Mouse (Mus musculus) hindbrain, embryonic 14.5 days (tissue): ENCODE data around the gene Slc9a3. TPM values are rescaled to one million over a fixed set of nuclear protein-coding genes. Genes with fewer than 3 reads are reported as not detected.
A peak's percentile ranks its signal among the peaks of the same experiment; 100 is the strongest.

Experiments
- ATAC-seq: fragments of 200-750 bp; cut with Nextera tagmentation; 2 replicates; pipeline ENCODE4 v1.8.0; 2017; ENCODE audit warnings: moderate number of reproducible peaks, mild to moderate bottlenecking, moderate TSS enrichment, moderate library complexity; ENCODE audit not compliant: low FRiP score
- DNase-seq: peaks from one replicate; pipeline ENCODE4 v3.0.0-alpha.2; 2015; ENCODE audit warnings: low spot score
- H3K27ac ChIP-seq: fragments of 300-500 bp; sonication (generic); 2 replicates; pipeline ENCODE4 v1.5.1; 2014; ENCODE audit warnings: mild to moderate bottlenecking, moderate library complexity
- H3K27me3 ChIP-seq: fragments of 300-500 bp; sonication (generic); 2 replicates; pipeline ENCODE4 v1.6.1; 2014; ENCODE audit warnings: mild to moderate bottlenecking, low read length, mixed read lengths; ENCODE audit not compliant: control insufficient read depth, insufficient read depth
- H3K36me3 ChIP-seq: fragments of 300-500 bp; sonication (generic); replicated peaks from 2 replicates; pipeline ENCODE4 v1.6.1; 2014; ENCODE audit not compliant: control insufficient read depth, insufficient read depth
- H3K4me1 ChIP-seq: fragments of 300-500 bp; sonication (generic); replicated peaks from 2 replicates; pipeline ENCODE4 v1.6.1; 2014; ENCODE audit warnings: antibody characterized with exemption, low read length, mixed read lengths; ENCODE audit not compliant: control insufficient read depth, insufficient read depth
- H3K4me2 ChIP-seq: fragments of 300-500 bp; sonication (generic); replicated peaks from 2 replicates; pipeline ENCODE4 v1.6.1; 2014; ENCODE audit warnings: mild to moderate bottlenecking, moderate library complexity
- H3K4me3 ChIP-seq: fragments of 300-500 bp; sonication (generic); replicated peaks from 2 replicates; pipeline ENCODE4 v1.5.1; 2014; ENCODE audit warnings: mild to moderate bottlenecking, low read length
- H3K9ac ChIP-seq: fragments of 300-500 bp; sonication (generic); 2 replicates; pipeline ENCODE4 v1.6.1; 2014
- H3K9me3 ChIP-seq: fragments of 300-500 bp; sonication (generic); 2 replicates; pipeline ENCODE4 v1.6.1; 2016; ENCODE audit warnings: low read length; ENCODE audit not compliant: control insufficient read depth
- WGBS: fragments of 180-500 bp; shearing (Covaris S2); extraction: QIAGEN DNeasy Blood & Tissue Kit; methylation state at CpG from one replicate; pipeline ENCODE4 v1.1.7; 2014; 5-methylcytosine and 5-hydroxymethylcytosine counted together
- polyA plus RNA-seq: library from polyadenylated mRNA; unstranded; fragments of >200 nt; fragmentation: Nextera tagmentation; extraction: Ambion mirVana; gene quantifications from 2 replicates; pipeline ENCODE4 v1.2.1, GENCODE M21; 2014

Slc9a3 gene
- polyA plus RNA-seq, 1 experiment from 2014 or later = 0.46 TPM

- no peak overlapping the region for H3K9ac ChIP-seq
- H3K36me3 ChIP-seq = no peaks in the 10 kb centered on the region
- H3K4me3 ChIP-seq = no peak overlapping the region
- no peak overlapping the region for H3K27ac ChIP-seq
- WGBS = 87% methylated on average over 7 of the region's 7 CpGs
- no peaks in the 10 kb centered on the region for H3K4me1 ChIP-seq
- H3K4me2 ChIP-seq = no peak overlapping the region
- H3K27me3 ChIP-seq = no peaks in the 10 kb centered on the region
- DNase-seq (no peak), ATAC-seq (no peak)
- no peaks in the 10 kb centered on the region for H3K9me3 ChIP-seq
Observed at GRCm38 (mm10) chr13:74104417-74104816, 16.8 kb upstream of the Slc9a3 start.

GRCm38 (mm10) chr13:74107410-74107809 lies 13.8 kb upstream of the Slc9a3 start:
- Histone ChIP-seq H3K4me3 (no peak overlapping the region), H3K36me3 (no peaks in the 10 kb centered on the region), H3K9me3 (no peaks in the 10 kb centered on the region), H3K9ac (no peak overlapping the region), H3K4me2 (no peak overlapping the region), H3K27me3 (no peaks in the 10 kb centered on the region), H3K27ac (no peak overlapping the region), H3K4me1 (no peaks in the 10 kb centered on the region)
- 86% methylated on average over 2 of the region's 2 CpGs for WGBS
- DNase-seq (no peak), ATAC-seq (no peak)

- H3K4me2 ChIP-seq = no peak overlapping the region
- no peak overlapping the region for H3K27ac ChIP-seq
- H3K27me3 ChIP-seq = no peaks in the 10 kb centered on the region
- WGBS = 70% methylated on average over 4 of the region's 4 CpGs
- H3K36me3 ChIP-seq = no peaks in the 10 kb centered on the region
- no peaks in the 10 kb centered on the region for H3K9me3 ChIP-seq
- H3K4me3 ChIP-seq = no peak overlapping the region
- H3K9ac ChIP-seq = no peak overlapping the region
- no peak for ATAC-seq
- H3K4me1 ChIP-seq = 0 out of 2 replicates have a peak, but pooled peaks cover 5% of the 10 kb centered on the region
- DNase-seq = no peak
Observed at GRCm38 (mm10) chr13:74112593-74112992, 8.7 kb upstream of the Slc9a3 start.

GRCm38 (mm10) chr13:74113626-74114191 lies 7.5 kb upstream of the Slc9a3 start:
- WGBS = 58% methylated on average over 6 of the region's 6 CpGs
- no peaks in the 10 kb centered on the region for H3K36me3 ChIP-seq
- ATAC-seq (peak; percentile 66; the same call in 1 of the 2 replicates), DNase-seq (no peak)
- no peak overlapping the region for H3K4me2 ChIP-seq
- no peak overlapping the region for H3K4me3 ChIP-seq
- no peak overlapping the region for H3K9ac ChIP-seq
- no peaks in the 10 kb centered on the region for H3K27me3 ChIP-seq
- H3K27ac ChIP-seq = no peak overlapping the region
- H3K4me1 ChIP-seq = 0 out of 2 replicates have a peak, but pooled peaks cover 5% of the 10 kb centered on the region
- no peaks in the 10 kb centered on the region for H3K9me3 ChIP-seq

GRCm38 (mm10) chr13:74121795-74122330 lies 606 bp downstream of the Slc9a3 start:
- no peak for ATAC-seq
- no peak for DNase-seq
- 38% methylated on average over 14 of the region's 14 CpGs for WGBS
- no peak overlapping the region for H3K9ac ChIP-seq
- H3K36me3 ChIP-seq = no peaks in the 10 kb centered on the region
- H3K27me3 ChIP-seq = peaks cover 41% of the 10 kb centered on the region
- H3K4me3 ChIP-seq = no peak overlapping the region
- no peak overlapping the region for H3K27ac ChIP-seq
- no peaks in the 10 kb centered on the region for H3K9me3 ChIP-seq
- peak overlapping the region; percentile 60 for H3K4me2 ChIP-seq
- no peaks in the 10 kb centered on the region for H3K4me1 ChIP-seq

GRCm38 (mm10) chr13:74122632-74123031 lies 1.4 kb downstream of the Slc9a3 start:
- ATAC-seq = no peak
- Histone ChIP-seq H3K4me2 (no peak overlapping the region), H3K9ac (no peak overlapping the region), H3K27me3 (peaks cover 41% of the 10 kb centered on the region), H3K36me3 (no peaks in the 10 kb centered on the region), H3K4me1 (no peaks in the 10 kb centered on the region), H3K9me3 (no peaks in the 10 kb centered on the region), H3K27ac (no peak overlapping the region), H3K4me3 (no peak overlapping the region)
- WGBS = 74% methylated on average over 3 of the region's 3 CpGs
- no peak for DNase-seq

GRCm38 (mm10) chr13:74127571-74127970 lies 6.3 kb downstream of the Slc9a3 start:
- Histone ChIP-seq H3K27me3 (peaks cover 11% of the 10 kb centered on the region), H3K9ac (no peak overlapping the region), H3K4me1 (no peaks in the 10 kb centered on the region), H3K4me2 (no peak overlapping the region), H3K4me3 (no peak overlapping the region), H3K36me3 (no peaks in the 10 kb centered on the region), H3K9me3 (no peaks in the 10 kb centered on the region), H3K27ac (no peak overlapping the region)
- WGBS = 73% methylated on average over 7 of the region's 7 CpGs
- ATAC-seq (no peak), DNase-seq (no peak)

GRCm38 (mm10) chr13:74129909-74130308 lies 8.7 kb downstream of the Slc9a3 start:
- Histone ChIP-seq H3K4me1 (no peaks in the 10 kb centered on the region), H3K4me3 (no peak overlapping the region), H3K27me3 (no peaks in the 10 kb centered on the region), H3K9me3 (no peaks in the 10 kb centered on the region), H3K9ac (no peak overlapping the region), H3K36me3 (no peaks in the 10 kb centered on the region), H3K4me2 (no peak overlapping the region), H3K27ac (no peak overlapping the region)
- WGBS = 91% methylated on average over 6 of the region's 6 CpGs
- DNase-seq = no peak
- ATAC-seq = no peak

GRCm38 (mm10) chr13:74138906-74139647 lies 17.8 kb downstream of the Slc9a3 start:
- no peak for ATAC-seq
- no peak overlapping the region for H3K4me2 ChIP-seq
- no peaks in the 10 kb centered on the region for H3K4me1 ChIP-seq
- no peak overlapping the region for H3K4me3 ChIP-seq
- H3K9ac ChIP-seq = no peak overlapping the region
- no peak overlapping the region for H3K27ac ChIP-seq
- DNase-seq = no peak
- no peaks in the 10 kb centered on the region for H3K27me3 ChIP-seq
- H3K36me3 ChIP-seq = no peaks in the 10 kb centered on the region
- H3K9me3 ChIP-seq = no peaks in the 10 kb centered on the region
- 87% methylated on average over 7 of the region's 7 CpGs for WGBS
